Mouse (Mus musculus) midbrain, embryonic 14.5 days (tissue): ENCODE measurements at regions not wholly inside any gene's neighbourhood (a gene's known extent, or its start where the extent isn't known, plus 50 kb on each side); places are given as distances from the start of the nearest gene placed in this dataset.

Experiments
- ATAC-seq: fragments of 200-750 bp; cut with Nextera tagmentation; 2 replicates; pipeline ENCODE4 v1.8.0; 2017; ENCODE audit warnings: moderate number of reproducible peaks, moderate library complexity; ENCODE audit not compliant: low FRiP score, low TSS enrichment
- DNase-seq: peaks from one replicate; pipeline ENCODE4 v3.0.0-alpha.2; 2015
- H3K27ac ChIP-seq: fragments of 300-500 bp; sonication (generic); replicated peaks from 2 replicates; pipeline ENCODE4 v1.5.1; 2014; ENCODE audit warnings: mild to moderate bottlenecking, low read depth, low read length, moderate library complexity
- H3K27me3 ChIP-seq: fragments of 300-500 bp; sonication (generic); 2 replicates; pipeline ENCODE4 v1.6.1; 2014; ENCODE audit warnings: low read length, control low read depth, mixed read lengths; ENCODE audit not compliant: control insufficient read depth, insufficient read depth
- H3K36me3 ChIP-seq: fragments of 300-500 bp; sonication (generic); 2 replicates; pipeline ENCODE4 v1.6.1; 2014; ENCODE audit warnings: low read length, control low read depth; ENCODE audit not compliant: control insufficient read depth, insufficient read depth
- H3K4me1 ChIP-seq: fragments of 300-500 bp; sonication (generic); 2 replicates; pipeline ENCODE4 v1.6.1; 2014; ENCODE audit warnings: mild to moderate bottlenecking, antibody characterized with exemption, low read length, control low read depth; ENCODE audit not compliant: control insufficient read depth, insufficient read depth
- H3K4me2 ChIP-seq: fragments of 300-500 bp; sonication (generic); 2 replicates; pipeline ENCODE4 v1.6.1; 2014; ENCODE audit warnings: mild to moderate bottlenecking, low read length, moderate library complexity
- H3K4me3 ChIP-seq: fragments of 300-500 bp; sonication (generic); replicated peaks from 2 replicates; pipeline ENCODE4 v1.5.1; 2014; ENCODE audit warnings: low read depth, low read length
- H3K9ac ChIP-seq: fragments of 300-500 bp; sonication (generic); replicated peaks from 2 replicates; pipeline ENCODE4 v1.6.1; 2014; ENCODE audit warnings: mild to moderate bottlenecking, low read length, moderate library complexity
- H3K9me3 ChIP-seq: fragments of 300-500 bp; sonication (generic); 2 replicates; pipeline ENCODE4 v1.6.1; 2016; ENCODE audit warnings: low read length, control low read depth, mixed read lengths; ENCODE audit not compliant: control insufficient read depth
- WGBS: fragments of 180-500 bp; shearing (Covaris S2); extraction: QIAGEN DNeasy Blood & Tissue Kit; methylation state at CpG from one replicate; pipeline ENCODE4 v1.1.7; 2014; 5-methylcytosine and 5-hydroxymethylcytosine counted together

GRCm38 (mm10) chr3:80324726-80325125 lies 440.4 kb downstream of the Fam198b start:
- no peak overlapping the region for H3K4me2 ChIP-seq
- H3K9me3 ChIP-seq = peaks cover 4% of the 10 kb centered on the region; the same call in 1 of the 2 replicates
- DNase-seq (no peak), ATAC-seq (no peak)
- no peak overlapping the region for H3K9ac ChIP-seq
- H3K27me3 ChIP-seq = no peaks in the 10 kb centered on the region
- WGBS = 90% methylated on average over 2 of the region's 2 CpGs
- H3K27ac ChIP-seq = no peak overlapping the region
- H3K4me3 ChIP-seq = no peak overlapping the region
- no peaks in the 10 kb centered on the region for H3K36me3 ChIP-seq
- H3K4me1 ChIP-seq = no peaks in the 10 kb centered on the region

- Histone ChIP-seq H3K4me2 (no peak overlapping the region), H3K4me3 (no peak overlapping the region), H3K27me3 (no peaks in the 10 kb centered on the region), H3K9ac (no peak overlapping the region), H3K9me3 (peaks cover 4% of the 10 kb centered on the region; the same call in 1 of the 2 replicates), H3K27ac (peak overlapping the region; percentile 21; the same call in 1 of the 2 replicates), H3K4me1 (no peaks in the 10 kb centered on the region; the same call in 1 of the 2 replicates), H3K36me3 (no peaks in the 10 kb centered on the region)
- no peak for DNase-seq
- ATAC-seq = no peak
- WGBS = 62% methylated on average over 3 of the region's 3 CpGs
Measured at GRCm38 (mm10) chr3:80331776-80332175, 447.4 kb downstream of the Fam198b start.

GRCm38 (mm10) chr3:80334446-80334893 lies 450.1 kb downstream of the Fam198b start:
- H3K4me2 ChIP-seq = no peak overlapping the region
- WGBS = 5% methylated on average over 4 of the region's 4 CpGs
- peak overlapping the region; percentile 66; the same call in 1 of the 2 replicates for H3K27ac ChIP-seq
- no peak overlapping the region for H3K9ac ChIP-seq
- H3K27me3 ChIP-seq = no peaks in the 10 kb centered on the region
- no peaks in the 10 kb centered on the region for H3K36me3 ChIP-seq
- peak; percentile 73 for ATAC-seq
- H3K4me3 ChIP-seq = no peak overlapping the region
- H3K9me3 ChIP-seq = no peaks in the 10 kb centered on the region
- no peaks in the 10 kb centered on the region; the same call in 1 of the 2 replicates for H3K4me1 ChIP-seq
- peak; percentile 84 for DNase-seq

GRCm38 (mm10) chr3:80336123-80336674 lies 451.9 kb downstream of the Fam198b start:
- no peak for DNase-seq
- Histone ChIP-seq H3K4me1 (no peaks in the 10 kb centered on the region; the same call in 1 of the 2 replicates), H3K27ac (no peak overlapping the region), H3K27me3 (no peaks in the 10 kb centered on the region), H3K9me3 (no peaks in the 10 kb centered on the region), H3K36me3 (no peaks in the 10 kb centered on the region), H3K9ac (no peak overlapping the region), H3K4me2 (no peak overlapping the region), H3K4me3 (no peak overlapping the region)
- no peak for ATAC-seq
- WGBS = 94% methylated on average over 8 of the region's 8 CpGs

- Histone ChIP-seq H3K9ac (no peak overlapping the region), H3K4me2 (no peak overlapping the region), H3K4me1 (no peaks in the 10 kb centered on the region), H3K9me3 (no peaks in the 10 kb centered on the region), H3K27ac (no peak overlapping the region), H3K27me3 (no peaks in the 10 kb centered on the region), H3K36me3 (no peaks in the 10 kb centered on the region), H3K4me3 (no peak overlapping the region)
- ATAC-seq = no peak
- DNase-seq = no peak
Measured at GRCm38 (mm10) chr3:80367972-80368371, 434.7 kb downstream of the Gria2 start.

- Histone ChIP-seq H3K27ac (no peak overlapping the region), H3K4me1 (no peaks in the 10 kb centered on the region), H3K4me3 (no peak overlapping the region), H3K4me2 (no peak overlapping the region), H3K9ac (no peak overlapping the region), H3K9me3 (no peaks in the 10 kb centered on the region), H3K27me3 (no peaks in the 10 kb centered on the region), H3K36me3 (no peaks in the 10 kb centered on the region)
- no peak for ATAC-seq
- WGBS = 84% methylated on average over 4 of the region's 4 CpGs
- DNase-seq = no peak
Measured at GRCm38 (mm10) chr3:80369214-80369941, 433.3 kb downstream of the Gria2 start.

- H3K27me3 ChIP-seq = no peaks in the 10 kb centered on the region
- no peaks in the 10 kb centered on the region for H3K36me3 ChIP-seq
- H3K4me3 ChIP-seq = no peak overlapping the region
- no peak overlapping the region for H3K9ac ChIP-seq
- WGBS = 88% methylated on average over 3 of the region's 3 CpGs
- ATAC-seq (no peak), DNase-seq (peak; percentile 9)
- no peak overlapping the region for H3K27ac ChIP-seq
- H3K9me3 ChIP-seq = no peaks in the 10 kb centered on the region
- H3K4me1 ChIP-seq = no peaks in the 10 kb centered on the region
- no peak overlapping the region for H3K4me2 ChIP-seq
Measured at GRCm38 (mm10) chr3:80372436-80372835, 430.2 kb downstream of the Gria2 start.

GRCm38 (mm10) chr3:80385986-80386385 lies 416.6 kb downstream of the Gria2 start:
- H3K9ac ChIP-seq = no peak overlapping the region
- H3K27ac ChIP-seq = no peak overlapping the region
- no peaks in the 10 kb centered on the region for H3K36me3 ChIP-seq
- no peak overlapping the region for H3K4me3 ChIP-seq
- H3K4me1 ChIP-seq = no peaks in the 10 kb centered on the region
- ATAC-seq (no peak), DNase-seq (no peak)
- WGBS = 95% methylated on average over 2 of the region's 2 CpGs
- no peak overlapping the region for H3K4me2 ChIP-seq
- H3K27me3 ChIP-seq = no peaks in the 10 kb centered on the region
- H3K9me3 ChIP-seq = no peaks in the 10 kb centered on the region

- peak; percentile 46; the same call in 1 of the 2 replicates for ATAC-seq
- WGBS = 44% methylated on average over 4 of the region's 4 CpGs
- Histone ChIP-seq H3K9me3 (no peaks in the 10 kb centered on the region; the same call in 1 of the 2 replicates), H3K27me3 (no peaks in the 10 kb centered on the region), H3K27ac (no peak overlapping the region), H3K4me3 (no peak overlapping the region), H3K36me3 (no peaks in the 10 kb centered on the region), H3K4me1 (no peaks in the 10 kb centered on the region), H3K4me2 (no peak overlapping the region), H3K9ac (no peak overlapping the region)
- peak; percentile 31 for DNase-seq
Measured at GRCm38 (mm10) chr3:80396240-80396639, 406.4 kb downstream of the Gria2 start.
